Mouse (Mus musculus): Measurements from ENCODE around the gene Csrp3. TPM values are rescaled to one million over a fixed set of nuclear protein-coding genes. Genes with fewer than 3 reads are reported as not detected.

Csrp3 gene
- polyA plus RNA-seq (2012; ENCODE audit: insufficient read depth, insufficient read length, missing spikeins) = 9.8 and 11.2 TPM in 2 replicates

GRCm38 (mm10) chr7:48847820-48848650 lies at the start of gene Csrp3:
Csrp3 (minus strand) TSS chr7:48848033.
- H3K4me1 ChIP-seq (ENCODE audit: control insufficient read depth, insufficient read depth, insufficient read length, low read length) = no peaks in the 10 kb centered on the region
- no peak within 1 kb of the TSS for H3K27ac ChIP-seq (replicated peaks; ENCODE audit: low read depth, low read length)
- H3K4me3 ChIP-seq (ENCODE audit: insufficient read depth, low read depth, low read length) = no peak within 1 kb of the TSS

GRCm38 (mm10) chr7:48896051-48896450 lies 48.2 kb upstream of the Csrp3 start:
- peaks cover 8% of the 10 kb centered on the region for H3K4me1 ChIP-seq (ENCODE audit: control insufficient read depth, insufficient read depth, insufficient read length, low read length)
- H3K27ac ChIP-seq (replicated peaks; ENCODE audit: low read depth, low read length) = no peak overlapping the region
- H3K4me3 ChIP-seq (ENCODE audit: insufficient read depth, low read depth, low read length) = no peak overlapping the region

GRCm38 (mm10) chr7:48895475-48895874 lies 47.6 kb upstream of the Csrp3 start:
- no peak overlapping the region for H3K27ac ChIP-seq (replicated peaks; ENCODE audit: low read depth, low read length)

GRCm38 (mm10) chr7:48894763-48895162 lies 46.9 kb upstream of the Csrp3 start:
- H3K27ac ChIP-seq (replicated peaks; ENCODE audit: low read depth, low read length) = no peak overlapping the region
- H3K4me3 ChIP-seq (ENCODE audit: insufficient read depth, low read depth, low read length) = no peak overlapping the region
- H3K4me1 ChIP-seq (ENCODE audit: control insufficient read depth, insufficient read depth, insufficient read length, low read length) = peaks cover 8% of the 10 kb centered on the region

More at GRCm38 (mm10) chr7:48895475-48895874, 47.6 kb upstream of the Csrp3 start:
- H3K4me3 ChIP-seq (ENCODE audit: insufficient read depth, low read depth, low read length) = no peak overlapping the region
- peaks cover 8% of the 10 kb centered on the region for H3K4me1 ChIP-seq (ENCODE audit: control insufficient read depth, insufficient read depth, insufficient read length, low read length)

GRCm38 (mm10) chr7:48894152-48894551 lies 46.3 kb upstream of the Csrp3 start:
- Histone ChIP-seq H3K4me3 (ENCODE audit: insufficient read depth, low read depth, low read length) (no peak overlapping the region), H3K27ac (replicated peaks; ENCODE audit: low read depth, low read length) (no peak overlapping the region)

GRCm38 (mm10) chr7:48893093-48893492 lies 45.3 kb upstream of the Csrp3 start:
- no peak overlapping the region for H3K27ac ChIP-seq (replicated peaks; ENCODE audit: low read depth, low read length)
- peaks cover under 1% of the 10 kb centered on the region; the same call in 1 of the 2 replicates for H3K4me1 ChIP-seq (ENCODE audit: control insufficient read depth, insufficient read depth, insufficient read length, low read length)
- no peak overlapping the region for H3K4me3 ChIP-seq (ENCODE audit: insufficient read depth, low read depth, low read length)

More at GRCm38 (mm10) chr7:48894152-48894551, 46.3 kb upstream of the Csrp3 start:
- peaks cover 8% of the 10 kb centered on the region for H3K4me1 ChIP-seq (ENCODE audit: control insufficient read depth, insufficient read depth, insufficient read length, low read length)

- Histone ChIP-seq H3K4me1 (ENCODE audit: control insufficient read depth, insufficient read depth, insufficient read length, low read length) (no peaks in the 10 kb centered on the region), H3K27ac (replicated peaks; ENCODE audit: low read depth, low read length) (no peak overlapping the region), H3K4me3 (ENCODE audit: insufficient read depth, low read depth, low read length) (no peak overlapping the region)
These were observed 43.2 kb upstream of the Csrp3 start for GRCm38 (mm10) chr7:48891029-48891428.

- H3K4me1 ChIP-seq (ENCODE audit: control insufficient read depth, insufficient read depth, insufficient read length, low read length) = no peaks in the 10 kb centered on the region
- H3K4me3 ChIP-seq (ENCODE audit: insufficient read depth, low read depth, low read length) = no peak overlapping the region
- no peak overlapping the region for H3K27ac ChIP-seq (replicated peaks; ENCODE audit: low read depth, low read length)
These were observed 40.9 kb upstream of the Csrp3 start for GRCm38 (mm10) chr7:48888751-48889150.

- Histone ChIP-seq H3K27ac (replicated peaks; ENCODE audit: low read depth, low read length) (no peak overlapping the region), H3K4me3 (ENCODE audit: insufficient read depth, low read depth, low read length) (no peak overlapping the region), H3K4me1 (ENCODE audit: control insufficient read depth, insufficient read depth, insufficient read length, low read length) (no peaks in the 10 kb centered on the region)
These were observed 40.1 kb upstream of the Csrp3 start for GRCm38 (mm10) chr7:48887973-48888372.

GRCm38 (mm10) chr7:48884266-48884611 lies 36.4 kb upstream of the Csrp3 start:
- Histone ChIP-seq H3K27ac (replicated peaks; ENCODE audit: low read depth, low read length) (no peak overlapping the region), H3K4me3 (ENCODE audit: insufficient read depth, low read depth, low read length) (no peak overlapping the region), H3K4me1 (ENCODE audit: control insufficient read depth, insufficient read depth, insufficient read length, low read length) (peaks cover 3% of the 10 kb centered on the region; the same call in 1 of the 2 replicates)

GRCm38 (mm10) chr7:48883525-48884265 lies 35.9 kb upstream of the Csrp3 start:
- no peak overlapping the region for H3K4me3 ChIP-seq (ENCODE audit: insufficient read depth, low read depth, low read length)
- H3K27ac ChIP-seq (replicated peaks; ENCODE audit: low read depth, low read length) = no peak overlapping the region
- peaks cover 3% of the 10 kb centered on the region; the same call in 1 of the 2 replicates for H3K4me1 ChIP-seq (ENCODE audit: control insufficient read depth, insufficient read depth, insufficient read length, low read length)

GRCm38 (mm10) chr7:48881971-48882609 lies 34.3 kb upstream of the Csrp3 start:
- no peak overlapping the region for H3K27ac ChIP-seq (replicated peaks; ENCODE audit: low read depth, low read length)
- H3K4me1 ChIP-seq (ENCODE audit: control insufficient read depth, insufficient read depth, insufficient read length, low read length) = peaks cover 3% of the 10 kb centered on the region; the same call in 1 of the 2 replicates
- H3K4me3 ChIP-seq (ENCODE audit: insufficient read depth, low read depth, low read length) = peak overlapping the region; percentile 53

- Histone ChIP-seq H3K4me1 (ENCODE audit: control insufficient read depth, insufficient read depth, insufficient read length, low read length) (peaks cover 3% of the 10 kb centered on the region; the same call in 1 of the 2 replicates), H3K27ac (replicated peaks; ENCODE audit: low read depth, low read length) (no peak within 1 kb of the TSS), H3K4me3 (ENCODE audit: insufficient read depth, low read depth, low read length) (peak within 1 kb of the TSS; percentile 66)
These were observed 33.7 kb upstream of the Csrp3 start, which contains the start of gene E2f8 for GRCm38 (mm10) chr7:48881486-48881885. E2f8 (minus strand) TSS chr7:48881596.

- H3K27ac ChIP-seq (replicated peaks; ENCODE audit: low read depth, low read length) = no peak overlapping the region
- H3K4me3 ChIP-seq (ENCODE audit: insufficient read depth, low read depth, low read length) = peak overlapping the region; percentile 66
- peaks cover 3% of the 10 kb centered on the region; the same call in 1 of the 2 replicates for H3K4me1 ChIP-seq (ENCODE audit: control insufficient read depth, insufficient read depth, insufficient read length, low read length)
These were observed 33.0 kb upstream of the Csrp3 start for GRCm38 (mm10) chr7:48880591-48881481.
